Mouse (Mus musculus) neural tube, embryonic 14.5 days (tissue): Measurements from ENCODE around the gene Arhgap18. TPM values are rescaled to one million over a fixed set of nuclear protein-coding genes. Genes with fewer than 3 reads are reported as not detected.

Experiments used
- ATAC-seq: fragments of 200-750 bp; cut with Nextera tagmentation; 2 replicates; pipeline ENCODE4 v1.8.0; 2017; ENCODE audit warnings: low read depth, mild to moderate bottlenecking, moderate TSS enrichment, moderate library complexity
- H3K27ac ChIP-seq: fragments of 300-500 bp; sonication (generic); 2 replicates; pipeline ENCODE4 v1.5.1; 2014; ENCODE audit warnings: low read depth, mild to moderate bottlenecking, control low read depth, low read length, moderate library complexity, mixed read lengths
- H3K27me3 ChIP-seq: fragments of 300-500 bp; sonication (generic); 2 replicates; pipeline ENCODE4 v1.6.1; 2014; ENCODE audit warnings: low read length; ENCODE audit not compliant: control insufficient read depth, insufficient read depth
- H3K36me3 ChIP-seq: fragments of 300-500 bp; sonication (generic); 2 replicates; pipeline ENCODE4 v1.6.1; 2014; ENCODE audit warnings: low read length, mixed read lengths; ENCODE audit not compliant: control insufficient read depth, insufficient read depth
- H3K4me1 ChIP-seq: fragments of 300-500 bp; sonication (generic); 2 replicates; pipeline ENCODE4 v1.6.1; 2014; ENCODE audit warnings: low read length; ENCODE audit not compliant: control insufficient read depth, insufficient read depth
- H3K4me2 ChIP-seq: fragments of 300-500 bp; sonication (generic); 2 replicates; pipeline ENCODE4 v1.6.1; 2014; ENCODE audit warnings: mild to moderate bottlenecking, low read depth, low read length, control low read depth
- H3K4me3 ChIP-seq: fragments of 300-500 bp; sonication (generic); 2 replicates; pipeline ENCODE4 v1.5.1; 2014; ENCODE audit warnings: low read depth, low read length, control low read depth, mixed read lengths
- H3K9ac ChIP-seq: fragments of 300-500 bp; sonication (generic); replicated peaks from 2 replicates; pipeline ENCODE4 v1.6.1; 2014; ENCODE audit warnings: low read depth, mild to moderate bottlenecking, control low read depth, low read length, mixed read lengths
- H3K9me3 ChIP-seq: fragments of 300-500 bp; sonication (generic); 2 replicates; pipeline ENCODE4 v1.6.1; 2016; ENCODE audit warnings: low read length; ENCODE audit not compliant: control insufficient read depth
- WGBS: fragments of 180-500 bp; shearing (Covaris S2); extraction: QIAGEN DNeasy Blood & Tissue Kit; methylation state at CpG from one replicate; pipeline ENCODE4 v1.1.7; 2014; 5-methylcytosine and 5-hydroxymethylcytosine counted together
- polyA plus RNA-seq: library from polyadenylated mRNA; unstranded; fragments of >200 nt; fragmentation: Nextera tagmentation; extraction: Ambion mirVana; gene quantifications from 2 replicates; pipeline ENCODE4 v1.2.1, GENCODE M21; 2014

The Arhgap18 gene
- polyA plus RNA-seq, 1 experiment from 2014 or later, result 10.0 TPM

- H3K9ac ChIP-seq, result no peak overlapping the region
- no peak for ATAC-seq
- no peak overlapping the region for H3K27ac ChIP-seq
- no peaks in the 10 kb centered on the region for H3K36me3 ChIP-seq
- WGBS, result 85% methylated on average over 10 of the region's 10 CpGs
- no peak overlapping the region for H3K4me2 ChIP-seq
- 0 out of 2 replicates have a peak, but pooled peaks cover 2% of the 10 kb centered on the region for H3K4me1 ChIP-seq
- no peak overlapping the region for H3K4me3 ChIP-seq
- no peaks in the 10 kb centered on the region for H3K9me3 ChIP-seq
- no peaks in the 10 kb centered on the region for H3K27me3 ChIP-seq
These were observed 43.4 kb downstream of the Arhgap18 start for GRCm38 (mm10) chr10:26796432-26797286.

GRCm38 (mm10) chr10:26797287-26797672 is 44.1 kb downstream of the Arhgap18 start:
- no peak for ATAC-seq
- Histone ChIP-seq H3K4me1 (0 out of 2 replicates have a peak, but pooled peaks cover 2% of the 10 kb centered on the region), H3K9me3 (no peaks in the 10 kb centered on the region), H3K9ac (no peak overlapping the region), H3K27me3 (no peaks in the 10 kb centered on the region), H3K27ac (no peak overlapping the region), H3K4me2 (no peak overlapping the region), H3K4me3 (no peak overlapping the region), H3K36me3 (no peaks in the 10 kb centered on the region)
- WGBS, result 92% methylated on average over 7 of the region's 7 CpGs

- Histone ChIP-seq H3K9ac (no peak overlapping the region), H3K4me1 (0 out of 2 replicates have a peak, but pooled peaks cover 2% of the 10 kb centered on the region), H3K27ac (no peak overlapping the region), H3K4me3 (no peak overlapping the region), H3K9me3 (no peaks in the 10 kb centered on the region), H3K36me3 (no peaks in the 10 kb centered on the region), H3K4me2 (no peak overlapping the region), H3K27me3 (no peaks in the 10 kb centered on the region)
- 86% methylated on average over 10 of the region's 10 CpGs for WGBS
- no peak for ATAC-seq
These were observed 45.7 kb downstream of the Arhgap18 start for GRCm38 (mm10) chr10:26798752-26799411.

DNA sequence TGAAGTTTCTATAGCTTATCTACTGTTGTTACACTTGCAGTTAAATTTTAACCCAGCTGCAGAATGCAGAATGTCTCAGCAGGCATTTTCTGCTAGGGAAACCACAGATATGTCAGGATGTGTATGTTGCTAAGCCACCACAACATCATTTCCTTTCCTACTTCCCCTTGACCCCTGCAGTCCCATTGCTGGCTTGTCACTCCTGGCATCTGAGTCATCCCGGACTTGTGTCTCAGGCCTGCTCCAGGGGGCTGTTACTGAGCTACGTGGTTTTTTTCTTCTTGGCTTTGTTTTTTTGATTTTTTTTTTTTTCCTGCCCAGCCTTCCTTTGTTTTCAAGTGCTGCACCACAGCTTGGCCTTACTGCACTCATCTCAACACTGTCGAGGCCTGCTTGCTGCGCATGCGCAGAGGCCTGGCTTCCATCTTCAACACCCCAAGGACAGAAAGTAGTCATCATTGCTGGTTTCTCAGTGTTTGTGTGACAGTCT is 46.4 kb downstream of the Arhgap18 start:
- Histone ChIP-seq H3K9ac (no peak overlapping the region), H3K4me2 (no peak overlapping the region), H3K4me3 (no peak overlapping the region), H3K27ac (no peak overlapping the region), H3K36me3 (no peaks in the 10 kb centered on the region), H3K4me1 (0 out of 2 replicates have a peak, but pooled peaks cover 2% of the 10 kb centered on the region), H3K27me3 (no peaks in the 10 kb centered on the region), H3K9me3 (no peaks in the 10 kb centered on the region)
- peak; percentile 28; the same call in 1 of the 2 replicates for ATAC-seq
- 60% methylated on average over 5 of the region's 5 CpGs for WGBS

GRCm38 (mm10) chr10:26804351-26804983 is 51.2 kb downstream of the Arhgap18 start:
- H3K27ac ChIP-seq, result no peak overlapping the region
- ATAC-seq, result no peak

GRCm38 (mm10) chr10:26805007-26805406 is 51.8 kb downstream of the Arhgap18 start:
- ATAC-seq, result no peak
- no peaks in the 10 kb centered on the region for H3K36me3 ChIP-seq
- no peak overlapping the region for H3K9ac ChIP-seq
- H3K4me3 ChIP-seq, result no peak overlapping the region
- H3K27ac ChIP-seq, result no peak overlapping the region
- no peaks in the 10 kb centered on the region for H3K9me3 ChIP-seq
- 0 out of 2 replicates have a peak, but pooled peaks cover under 1% of the 10 kb centered on the region for H3K4me1 ChIP-seq
- WGBS, result 63% methylated on average over 1 of the region's 1 CpGs
- no peaks in the 10 kb centered on the region for H3K27me3 ChIP-seq
- H3K4me2 ChIP-seq, result no peak overlapping the region

More at GRCm38 (mm10) chr10:26804351-26804983, 51.2 kb downstream of the Arhgap18 start:
- 66% methylated on average over 5 of the region's 5 CpGs for WGBS
- no peaks in the 10 kb centered on the region for H3K9me3 ChIP-seq
- H3K9ac ChIP-seq, result no peak overlapping the region
- H3K4me2 ChIP-seq, result no peak overlapping the region
- H3K4me3 ChIP-seq, result no peak overlapping the region
- no peaks in the 10 kb centered on the region for H3K36me3 ChIP-seq
- 0 out of 2 replicates have a peak, but pooled peaks cover 2% of the 10 kb centered on the region for H3K4me1 ChIP-seq
- no peaks in the 10 kb centered on the region for H3K27me3 ChIP-seq

DNA sequence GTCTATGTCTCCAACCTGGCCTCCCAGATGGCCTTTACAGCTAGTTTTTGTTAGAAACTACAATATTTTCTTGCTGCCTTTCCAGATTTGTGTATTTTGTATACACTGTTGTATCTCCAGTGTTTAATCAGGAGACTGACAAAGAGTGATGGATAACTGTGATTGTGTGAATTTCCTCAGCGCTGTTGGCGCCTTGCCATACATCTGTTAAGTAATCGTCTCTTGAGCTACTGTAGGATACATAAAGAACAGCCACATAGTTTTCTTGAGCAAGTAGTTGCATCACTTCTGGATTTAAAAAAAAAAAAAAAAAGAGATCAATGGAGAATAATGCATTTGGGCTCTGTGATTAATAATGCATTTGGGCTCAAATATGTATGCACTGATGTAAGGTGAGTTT is 52.9 kb downstream of the Arhgap18 start:
- H3K4me1 ChIP-seq, result no peaks in the 10 kb centered on the region
- ATAC-seq, result no peak
- 65% methylated on average over 3 of the region's 3 CpGs for WGBS
- no peak overlapping the region for H3K27ac ChIP-seq
- no peak overlapping the region for H3K4me2 ChIP-seq
- H3K4me3 ChIP-seq, result no peak overlapping the region
- no peaks in the 10 kb centered on the region for H3K27me3 ChIP-seq
- H3K9ac ChIP-seq, result no peak overlapping the region
- no peaks in the 10 kb centered on the region for H3K9me3 ChIP-seq
- H3K36me3 ChIP-seq, result no peaks in the 10 kb centered on the region

DNA sequence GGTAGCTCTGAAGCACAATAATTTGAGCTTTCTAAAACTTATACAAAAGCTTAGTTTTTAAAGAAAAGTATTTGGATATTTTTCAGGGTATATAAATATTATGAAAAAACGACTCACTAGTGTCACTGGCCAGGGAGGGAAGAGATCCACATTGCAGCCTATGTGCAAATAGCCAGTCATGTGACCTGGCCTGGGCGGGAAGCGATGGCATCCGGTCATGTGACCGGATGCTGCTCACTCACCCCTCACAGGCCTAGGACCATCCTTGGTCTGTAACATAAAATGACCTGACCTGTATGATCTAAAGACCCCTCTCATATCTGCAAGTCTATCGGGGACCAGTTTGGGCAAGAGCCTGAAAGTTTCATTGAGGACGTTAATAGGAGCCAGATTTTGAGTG is 56.8 kb downstream of the Arhgap18 start:
- WGBS, result 97% methylated on average over 7 of the region's 7 CpGs
- Histone ChIP-seq H3K27me3 (no peaks in the 10 kb centered on the region), H3K9me3 (no peaks in the 10 kb centered on the region), H3K27ac (no peak overlapping the region), H3K4me3 (no peak overlapping the region), H3K4me2 (no peak overlapping the region), H3K9ac (no peak overlapping the region), H3K36me3 (no peaks in the 10 kb centered on the region), H3K4me1 (no peaks in the 10 kb centered on the region)
- no peak for ATAC-seq
